Mouse (Mus musculus): ENCODE results near the gene Ndufa7.
"Not testable (repeated sequence)": the region's sequence is repeated elsewhere in the genome, so short reads cannot be mapped to it uniquely, and the experiment has no call there.

Gene Ndufa7

DNA sequence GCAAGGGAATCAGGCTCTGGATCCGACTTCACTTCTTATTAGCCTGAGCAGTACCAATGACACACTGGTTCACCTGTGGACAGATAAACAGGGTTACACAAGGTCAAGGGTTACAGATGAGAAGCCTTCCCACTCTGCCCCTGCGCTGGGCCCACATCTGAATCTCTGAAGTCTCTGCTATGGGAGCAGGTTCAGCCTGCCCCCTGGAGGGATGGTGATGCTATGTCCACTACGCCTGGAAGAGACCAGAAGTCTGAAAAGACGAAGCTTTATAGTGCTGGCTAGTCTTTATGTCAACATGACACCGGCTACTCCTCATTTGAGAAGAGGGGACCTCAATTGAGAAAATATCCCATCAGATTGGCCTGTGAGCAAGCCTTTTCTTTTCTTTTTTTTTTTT lies 51.4 kb downstream of the Ndufa7 start:
- DNase-seq (ENCODE audit: low read depth) = peak; percentile 55

DNA sequence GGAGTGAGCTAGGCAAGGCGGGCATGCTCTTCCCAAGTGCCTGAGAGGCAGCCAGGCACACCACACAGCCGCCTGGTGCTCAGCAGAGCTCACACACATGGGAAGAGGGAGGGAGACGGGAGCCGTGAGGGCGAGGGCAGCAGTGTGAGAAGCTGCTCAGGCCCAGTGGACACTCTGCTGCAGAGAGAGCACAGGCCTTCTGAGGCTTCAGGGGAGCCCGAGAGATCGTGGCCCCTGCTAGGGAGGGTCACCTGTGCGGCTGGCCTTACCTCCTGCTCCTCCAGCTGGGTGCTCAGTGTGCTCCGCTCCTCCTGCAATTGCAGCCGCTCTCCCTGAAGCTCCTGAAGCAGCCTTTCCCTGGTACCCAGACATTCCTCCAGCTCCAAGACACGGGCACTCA lies 59.9 kb downstream of the Ndufa7 start:
- not testable (repeated sequence) for DNase-seq (ENCODE audit: low read depth)

DNA sequence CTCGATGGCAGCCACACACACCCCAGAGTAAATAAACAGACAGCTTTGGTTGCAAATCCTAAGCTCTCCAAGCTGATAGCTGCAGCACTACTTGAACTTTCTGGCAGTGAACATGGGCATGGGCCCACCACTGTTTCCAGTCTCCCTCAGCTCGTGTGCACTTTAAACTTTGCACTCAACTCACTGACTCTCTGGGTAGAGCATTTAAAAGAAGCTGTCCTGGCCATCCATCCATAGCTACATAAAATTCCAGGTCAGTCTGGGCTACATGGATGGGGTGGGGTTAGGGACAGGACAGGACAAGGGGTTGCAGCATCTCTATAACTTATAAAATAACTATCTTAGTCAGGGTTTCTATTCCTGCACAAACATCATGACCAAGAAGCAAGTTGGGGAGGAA lies 63.4 kb downstream of the Ndufa7 start:
- not testable (repeated sequence) for DNase-seq (ENCODE audit: low read depth)

Data from 416B (cell line).